Mouse (Mus musculus) midbrain, embryonic 11.5 days (tissue): ENCODE measurements around the gene Dnaaf1. TPM values are rescaled to one million over a fixed set of nuclear protein-coding genes. Genes with fewer than 3 reads are reported as not detected.

Experiments used
- ATAC-seq: fragments of 200-750 bp; cut with Nextera tagmentation; 2 replicates; pipeline ENCODE4 v1.8.0; 2017; ENCODE audit warnings: moderate TSS enrichment, moderate library complexity; ENCODE audit not compliant: low FRiP score
- DNase-seq: peaks from one replicate; pipeline ENCODE4 v3.0.0; 2015; ENCODE audit warnings: low spot score; ENCODE audit errors: missing footprints
- H3K27ac ChIP-seq: fragments of 300-500 bp; sonication (generic); 2 replicates; pipeline ENCODE4 v1.5.1; 2014; ENCODE audit warnings: low read depth, low read length
- H3K27me3 ChIP-seq: fragments of 300-500 bp; sonication (generic); 2 replicates; pipeline ENCODE4 v1.6.1; 2014; ENCODE audit warnings: mild to moderate bottlenecking, low read length, moderate library complexity, mixed read lengths; ENCODE audit not compliant: control insufficient read depth, insufficient read depth
- H3K36me3 ChIP-seq: fragments of 300-500 bp; sonication (generic); 2 replicates; pipeline ENCODE4 v1.6.1; 2014; ENCODE audit warnings: mild to moderate bottlenecking, low read length, moderate library complexity, mixed read lengths; ENCODE audit not compliant: control insufficient read depth, insufficient read depth
- H3K4me1 ChIP-seq: fragments of 300-500 bp; sonication (generic); 2 replicates; pipeline ENCODE4 v1.6.1; 2014; ENCODE audit warnings: low read length; ENCODE audit not compliant: control insufficient read depth, insufficient read depth
- H3K4me2 ChIP-seq: fragments of 300-500 bp; sonication (generic); 2 replicates; pipeline ENCODE4 v1.6.1; 2014; ENCODE audit warnings: mild to moderate bottlenecking, moderate library complexity
- H3K4me3 ChIP-seq: fragments of 300-500 bp; sonication (generic); 2 replicates; pipeline ENCODE4 v1.5.1; 2014; ENCODE audit warnings: low read depth, low read length
- H3K9ac ChIP-seq: fragments of 300-500 bp; sonication (generic); 2 replicates; pipeline ENCODE4 v1.6.1; 2014; ENCODE audit warnings: low read length
- H3K9me3 ChIP-seq: fragments of 300-500 bp; sonication (generic); 2 replicates; pipeline ENCODE4 v1.6.1; 2016; ENCODE audit warnings: low read length; ENCODE audit not compliant: control insufficient read depth
- WGBS: fragments of 180-500 bp; shearing (Covaris S2); extraction: QIAGEN DNeasy Blood & Tissue Kit; methylation state at CpG from one replicate; pipeline ENCODE4 v1.1.7; 2014; 5-methylcytosine and 5-hydroxymethylcytosine counted together
- polyA plus RNA-seq: library from polyadenylated mRNA; unstranded; fragments of >200 nt; fragmentation: Nextera tagmentation; extraction: Ambion mirVana; gene quantifications from 2 replicates; pipeline ENCODE4 v1.2.1, GENCODE M21; 2014

Gene Dnaaf1
- polyA plus RNA-seq, 1 experiment from 2014 or later: 0.19 TPM

DNA sequence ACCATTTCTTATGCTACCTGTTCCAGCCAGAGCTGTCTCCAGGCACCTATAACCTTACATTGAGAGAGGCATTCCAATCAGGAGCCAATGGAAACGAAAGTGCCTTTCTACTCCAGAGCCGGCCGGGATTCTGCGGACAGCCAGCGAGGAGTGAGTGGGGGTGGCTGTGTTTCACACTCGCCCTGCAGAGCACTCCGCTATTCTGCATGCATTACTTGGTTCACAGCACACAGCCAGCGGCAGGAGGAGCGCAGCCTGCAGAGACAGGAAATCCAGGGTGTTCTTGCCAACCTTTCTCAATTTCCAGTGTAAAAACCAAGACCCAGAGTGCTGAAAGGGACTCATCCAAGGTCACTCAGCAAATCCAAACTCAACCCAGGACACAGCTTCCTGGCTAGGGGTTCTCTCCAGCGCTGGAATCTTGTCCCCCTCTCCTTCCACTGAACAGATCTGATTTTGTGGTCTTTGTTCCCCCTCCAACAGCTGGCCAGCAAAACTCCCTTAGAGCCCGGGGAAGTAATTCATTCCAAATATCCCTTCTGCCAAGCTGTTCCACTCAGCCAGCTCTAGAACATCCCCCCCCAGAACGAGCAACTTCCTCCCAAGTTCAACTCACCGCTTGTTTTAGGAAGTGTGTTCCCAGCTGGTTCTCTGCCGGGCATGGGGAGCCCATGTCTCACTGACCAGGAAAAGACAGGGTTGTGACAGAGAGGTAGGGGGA is 59.7 kb downstream of the Dnaaf1 start:
- DNase-seq (no peak), ATAC-seq (peak; percentile 56; the same call in 1 of the 2 replicates)
- Histone ChIP-seq H3K36me3 (no peaks in the 10 kb centered on the region), H3K9ac (no peak overlapping the region), H3K4me2 (no peak overlapping the region), H3K4me3 (no peak overlapping the region), H3K27me3 (peaks cover 7% of the 10 kb centered on the region), H3K4me1 (peaks cover 17% of the 10 kb centered on the region), H3K27ac (no peak overlapping the region), H3K9me3 (no peaks in the 10 kb centered on the region)
- WGBS: 17% methylated on average over 14 of the region's 14 CpGs

DNA sequence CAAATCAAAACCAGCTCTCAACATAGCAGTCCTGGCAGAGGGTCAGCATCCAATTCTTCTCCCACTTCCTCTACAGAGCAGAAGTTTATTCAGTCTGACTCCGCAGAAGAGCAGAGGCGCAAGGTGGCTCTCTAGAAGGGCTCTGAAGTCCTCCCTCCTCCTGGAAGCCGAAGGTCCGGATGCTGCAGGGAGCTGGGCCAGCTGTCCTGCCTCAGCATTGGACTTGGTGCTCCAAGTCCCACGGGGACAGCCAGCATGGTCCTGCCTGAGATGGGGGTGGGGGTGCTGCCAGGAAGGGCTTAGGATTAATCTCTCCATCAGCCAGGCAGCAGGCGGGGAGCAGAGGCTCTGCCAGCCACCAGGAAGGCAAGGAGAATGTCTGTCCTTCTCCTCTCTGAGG is 60.3 kb downstream of the Dnaaf1 start, which contains the start of gene Kcng4:
Gene Kcng4 (minus strand): TSS at position 303 of the 400 bp plus-strand sequence.
- Histone ChIP-seq H3K27me3 (peaks cover 7% of the 10 kb centered on the region), H3K4me2 (no peak within 1 kb of the TSS), H3K27ac (no peak within 1 kb of the TSS), H3K4me3 (no peak within 1 kb of the TSS), H3K9ac (no peak within 1 kb of the TSS), H3K36me3 (no peaks in the 10 kb centered on the region), H3K9me3 (no peaks in the 10 kb centered on the region), H3K4me1 (peaks cover 17% of the 10 kb centered on the region)
- DNase-seq (no peak), ATAC-seq (no peak)
- WGBS: 34% methylated on average over 6 of the region's 6 CpGs

GRCm38 (mm10) chr8:119635958-119636357 is 60.9 kb downstream of the Dnaaf1 start:
- Histone ChIP-seq H3K9ac (no peak overlapping the region), H3K4me1 (peaks cover 17% of the 10 kb centered on the region), H3K9me3 (no peaks in the 10 kb centered on the region), H3K36me3 (no peaks in the 10 kb centered on the region), H3K27ac (no peak overlapping the region), H3K27me3 (peaks cover 7% of the 10 kb centered on the region), H3K4me3 (no peak overlapping the region), H3K4me2 (no peak overlapping the region)
- DNase-seq (no peak), ATAC-seq (no peak)
- 65% methylated on average over 2 of the region's 2 CpGs for WGBS

DNA sequence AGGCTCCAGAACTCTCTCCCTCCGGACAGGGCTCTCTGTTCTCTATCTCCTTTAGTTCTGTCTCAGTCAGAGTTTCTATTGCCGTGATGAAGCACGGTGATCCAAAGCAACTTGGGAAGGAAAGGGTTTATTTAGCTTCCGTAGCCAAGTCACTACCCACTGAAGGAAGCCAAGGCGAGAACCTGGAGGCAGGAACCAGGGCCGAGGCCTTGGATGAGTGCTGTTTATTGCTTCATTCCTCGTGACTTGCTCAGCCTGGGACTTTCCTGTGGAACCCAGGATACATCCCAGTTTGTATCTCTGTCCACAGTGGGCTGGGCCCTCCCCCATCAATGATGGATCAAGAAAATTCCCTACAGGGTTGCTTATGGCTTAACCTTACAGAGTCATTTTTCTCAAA is 61.7 kb downstream of the Dnaaf1 start:
- peaks cover 7% of the 10 kb centered on the region for H3K27me3 ChIP-seq
- DNase-seq (no peak), ATAC-seq (no peak)
- H3K4me2 ChIP-seq: no peak overlapping the region
- H3K27ac ChIP-seq: no peak overlapping the region
- H3K9ac ChIP-seq: no peak overlapping the region
- no peaks in the 10 kb centered on the region for H3K9me3 ChIP-seq
- WGBS: 69% methylated on average over 7 of the region's 7 CpGs
- H3K4me3 ChIP-seq: no peak overlapping the region
- H3K4me1 ChIP-seq: peaks cover 15% of the 10 kb centered on the region
- H3K36me3 ChIP-seq: no peaks in the 10 kb centered on the region

- Histone ChIP-seq H3K27ac (no peak overlapping the region), H3K4me2 (no peak overlapping the region), H3K9ac (no peak overlapping the region), H3K4me3 (no peak overlapping the region), H3K4me1 (peaks cover 15% of the 10 kb centered on the region), H3K36me3 (no peaks in the 10 kb centered on the region), H3K9me3 (no peaks in the 10 kb centered on the region), H3K27me3 (peaks cover 7% of the 10 kb centered on the region)
- 92% methylated on average over 4 of the region's 4 CpGs for WGBS
- DNase-seq: no peak
- ATAC-seq: no peak
Observed at GRCm38 (mm10) chr8:119637381-119637780, 62.3 kb downstream of the Dnaaf1 start.

GRCm38 (mm10) chr8:119638261-119638660 is 63.2 kb downstream of the Dnaaf1 start:
- 85% methylated on average over 6 of the region's 6 CpGs for WGBS
- Histone ChIP-seq H3K9ac (no peak overlapping the region), H3K27me3 (peaks cover 4% of the 10 kb centered on the region), H3K27ac (no peak overlapping the region), H3K4me2 (no peak overlapping the region), H3K4me3 (no peak overlapping the region), H3K9me3 (no peaks in the 10 kb centered on the region), H3K4me1 (peaks cover 15% of the 10 kb centered on the region), H3K36me3 (no peaks in the 10 kb centered on the region)
- no peak for ATAC-seq
- DNase-seq: no peak

DNA sequence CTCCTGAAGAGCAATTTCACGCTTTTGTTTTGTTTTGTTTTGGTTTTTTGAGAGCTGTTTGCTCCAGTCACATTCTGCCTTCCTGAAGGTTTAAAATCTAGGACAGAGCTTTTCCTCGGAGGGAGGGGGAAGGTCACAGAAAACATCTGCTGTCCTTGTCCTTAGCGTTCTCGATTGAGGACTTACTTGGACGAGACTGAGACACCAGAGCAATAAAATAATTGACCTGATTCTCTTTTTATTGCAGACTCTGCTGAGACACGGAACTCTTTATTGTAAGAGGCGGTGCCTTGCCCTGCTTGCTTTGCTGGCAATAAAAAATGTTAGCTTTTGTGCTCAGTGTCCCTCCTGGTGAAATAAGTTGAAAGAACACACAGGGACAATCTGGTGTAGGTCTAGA is 64.8 kb downstream of the Dnaaf1 start:
- no peak overlapping the region for H3K4me2 ChIP-seq
- H3K27me3 ChIP-seq: no peaks in the 10 kb centered on the region; the same call in 1 of the 2 replicates
- no peak overlapping the region for H3K9ac ChIP-seq
- peaks cover 12% of the 10 kb centered on the region for H3K4me1 ChIP-seq
- no peak for ATAC-seq
- no peak for DNase-seq
- 84% methylated on average over 7 of the region's 7 CpGs for WGBS
- H3K4me3 ChIP-seq: no peak overlapping the region
- no peaks in the 10 kb centered on the region for H3K36me3 ChIP-seq
- no peak overlapping the region for H3K27ac ChIP-seq
- H3K9me3 ChIP-seq: no peaks in the 10 kb centered on the region

- no peaks in the 10 kb centered on the region for H3K27me3 ChIP-seq
- WGBS: 86% methylated on average over 5 of the region's 5 CpGs
- ATAC-seq: no peak
- DNase-seq: no peak
- no peak overlapping the region for H3K4me2 ChIP-seq
- no peak overlapping the region for H3K27ac ChIP-seq
- no peaks in the 10 kb centered on the region for H3K9me3 ChIP-seq
- no peak overlapping the region for H3K4me3 ChIP-seq
- no peaks in the 10 kb centered on the region; the same call in 1 of the 2 replicates for H3K4me1 ChIP-seq
- no peaks in the 10 kb centered on the region for H3K36me3 ChIP-seq
- no peak overlapping the region for H3K9ac ChIP-seq
Observed at GRCm38 (mm10) chr8:119641058-119641457, 66.0 kb downstream of the Dnaaf1 start.

GRCm38 (mm10) chr8:119642960-119643359 is 67.9 kb downstream of the Dnaaf1 start:
- no peak overlapping the region for H3K27ac ChIP-seq
- H3K9me3 ChIP-seq: no peaks in the 10 kb centered on the region
- H3K4me1 ChIP-seq: no peaks in the 10 kb centered on the region
- no peaks in the 10 kb centered on the region for H3K27me3 ChIP-seq
- DNase-seq (no peak), ATAC-seq (no peak)
- H3K9ac ChIP-seq: no peak overlapping the region
- no peaks in the 10 kb centered on the region for H3K36me3 ChIP-seq
- H3K4me3 ChIP-seq: no peak overlapping the region
- WGBS: 96% methylated on average over 1 of the region's 1 CpGs
- no peak overlapping the region for H3K4me2 ChIP-seq
